Mouse (Mus musculus): Measurements from ENCODE around the gene G6pdx.

G6pdx gene

GRCm38 (mm10) chrX:74428826-74429276 is at the start of gene G6pdx:
Gene G6pdx (minus strand): TSS chrX:74429194.
- peak; percentile 92 for DNase-seq

GRCm38 (mm10) chrX:74452773-74453172 is 23.8 kb upstream of the G6pdx start:
- DNase-seq = no peak

- DNase-seq = no peak
Measured at GRCm38 (mm10) chrX:74451157-74451912, 22.3 kb upstream of the G6pdx start.

GRCm38 (mm10) chrX:74429290-74429821 is 362 bp upstream of the G6pdx start:
- DNase-seq = peak; percentile 78

GRCm38 (mm10) chrX:74428146-74428825 is 708 bp downstream of the G6pdx start:
- no peak for DNase-seq

- DNase-seq = no peak
Measured at GRCm38 (mm10) chrX:74427116-74427515, 1.9 kb downstream of the G6pdx start.

GRCm38 (mm10) chrX:74426256-74426655 is 2.7 kb downstream of the G6pdx start:
- no peak for DNase-seq

GRCm38 (mm10) chrX:74425195-74425594 is 3.8 kb downstream of the G6pdx start:
- DNase-seq = no peak

GRCm38 (mm10) chrX:74424443-74424842 is 4.6 kb downstream of the G6pdx start:
- DNase-seq = no peak

- peak; percentile 72 for DNase-seq
Measured at GRCm38 (mm10) chrX:74413377-74413776, 15.6 kb downstream of the G6pdx start.

GRCm38 (mm10) chrX:74408340-74408739 is 20.7 kb downstream of the G6pdx start:
- no peak for DNase-seq

- DNase-seq = no peak
Measured at GRCm38 (mm10) chrX:74400136-74400535, 28.9 kb downstream of the G6pdx start.

GRCm38 (mm10) chrX:74392535-74393443 is 36.2 kb downstream of the G6pdx start, which contains the start of the genes Fam3a and Ikbkg:
Gene Fam3a (minus strand): TSS chrX:74393272.
Gene Ikbkg (plus strand): TSS chrX:74393290.
- peak; percentile 88 for DNase-seq

- DNase-seq = no peak
Measured at GRCm38 (mm10) chrX:74388153-74388552, 40.8 kb downstream of the G6pdx start.

GRCm38 (mm10) chrX:74384451-74384850 is 44.5 kb downstream of the G6pdx start:
- DNase-seq = no peak

GRCm38 (mm10) chrX:74372888-74373549 is 56.0 kb downstream of the G6pdx start, which contains the start of the genes Ubl4a and Slc10a3:
Gene Ubl4a (minus strand): TSS chrX:74373218.
Gene Slc10a3 (minus strand): TSS chrX:74373349.
- peak; percentile 85 for DNase-seq

- peak; percentile 77 for DNase-seq
Measured at GRCm38 (mm10) chrX:74368209-74368909, 60.6 kb downstream of the G6pdx start.

- no peak for DNase-seq
Measured at GRCm38 (mm10) chrX:74367512-74367911, 61.5 kb downstream of the G6pdx start.
